Mouse (Mus musculus): ENCODE measurements around the gene Afap1l2. TPM values are rescaled to one million over a fixed set of nuclear protein-coding genes. Genes with fewer than 3 reads are reported as not detected.
A peak's percentile ranks its signal among the peaks of the same experiment; 100 is the strongest.

Afap1l2 gene
- total and polyA plus RNA-seq, 2 experiments from 2014 or later: 8.1 to 15.3 TPM

DNA sequence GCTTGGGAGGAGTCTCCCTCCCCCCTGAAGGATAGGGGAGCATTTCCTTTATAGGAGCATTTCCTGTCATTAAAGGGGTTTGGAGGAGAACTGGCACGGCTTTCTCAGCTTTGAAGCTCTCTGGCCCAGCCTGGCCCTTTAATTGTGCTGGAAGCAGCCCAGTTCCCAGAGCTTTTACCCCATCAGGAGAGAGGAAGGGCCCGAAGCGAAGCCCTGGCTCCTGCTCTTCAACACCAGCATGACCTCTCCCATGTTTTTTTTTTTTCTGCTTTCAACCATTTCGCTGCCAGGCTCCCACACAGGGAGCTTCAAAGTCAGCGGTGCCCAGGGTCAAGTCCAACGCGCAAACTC lies 4.6 kb downstream of the Afap1l2 start:
- peak overlapping the region; percentile 15; the same call in 1 of the 2 replicates for H3K4me2 ChIP-seq (ENCODE audit: low read depth, low read length, poor library complexity, severe bottlenecking)
- H3K4me1 ChIP-seq (ENCODE audit: insufficient read depth, low read length): peaks cover 5% of the 10 kb centered on the region; the same call in 1 of the 2 replicates
- H3K9ac ChIP-seq (replicated peaks; ENCODE audit: low read length, poor library complexity, severe bottlenecking): no peak overlapping the region
- no peak for TF ChIP-seq CTCF (IDR thresholded peaks at IDR 0.05)
- DNase-seq (ENCODE audit: low spot score): peak; percentile 80
- WGBS: 40% methylated on average over 7 of the region's 7 CpGs
- H3K27ac ChIP-seq (ENCODE audit: low read depth, low read length): 0 out of 2 replicates have a peak overlapping the region, but pooled peaks have one; percentile 43
- peaks cover 11% of the 10 kb centered on the region; the same call in 1 of the 2 replicates for H3K27me3 ChIP-seq (ENCODE audit: insufficient read depth, low read length)
- H3K4me3 ChIP-seq (ENCODE audit: low read depth, low read length): no peak overlapping the region
- ATAC-seq (ENCODE audit: low FRiP score): no peak
- H3K36me3 ChIP-seq (ENCODE audit: insufficient read depth, low read length): no peaks in the 10 kb centered on the region
- H3K9me3 ChIP-seq (ENCODE audit: low read length): no peaks in the 10 kb centered on the region

DNA sequence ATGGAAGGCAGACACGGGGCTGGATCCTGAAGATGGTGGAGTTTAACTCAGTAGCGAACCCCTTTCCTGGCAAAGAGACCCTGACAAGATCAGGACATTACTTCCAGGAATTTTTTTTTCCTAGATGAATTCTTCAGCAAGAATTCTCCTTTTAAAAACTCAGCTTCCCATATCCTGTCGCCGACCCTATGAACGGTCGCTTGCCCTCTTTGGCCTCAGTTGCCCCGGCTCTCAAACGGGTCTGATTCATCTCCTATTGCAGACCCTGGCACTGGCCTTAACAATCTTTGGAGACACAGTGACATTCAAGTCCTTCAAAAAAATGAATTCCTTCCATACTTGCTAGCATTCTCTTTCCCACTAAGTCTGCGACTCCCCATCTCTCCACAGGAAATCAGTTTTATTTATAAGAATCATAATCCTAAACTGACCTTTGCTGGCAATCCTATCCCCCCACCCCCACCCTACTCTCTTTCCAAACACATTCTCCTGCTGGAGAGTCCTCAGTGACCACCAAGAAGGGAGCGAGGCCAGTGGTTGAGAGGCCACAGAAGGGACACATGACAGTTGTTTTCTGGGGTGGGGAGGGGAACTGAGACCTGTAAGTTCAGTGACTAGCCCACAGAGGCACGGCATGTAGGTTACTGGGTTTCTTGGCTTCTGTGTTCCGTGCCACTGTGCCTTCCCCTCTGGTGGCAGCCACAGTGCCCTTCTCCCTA lies 5.1 kb downstream of the Afap1l2 start:
- H3K4me2 ChIP-seq (ENCODE audit: low read depth, low read length, poor library complexity, severe bottlenecking): peak overlapping the region; percentile 15; the same call in 1 of the 2 replicates
- H3K4me3 ChIP-seq (ENCODE audit: low read depth, low read length): no peak overlapping the region
- H3K27ac ChIP-seq (ENCODE audit: low read depth, low read length): no peak overlapping the region
- ATAC-seq (ENCODE audit: low FRiP score) (no peak), DNase-seq (ENCODE audit: low spot score) (no peak)
- no peak for TF ChIP-seq CTCF (IDR thresholded peaks at IDR 0.05)
- H3K9me3 ChIP-seq (ENCODE audit: low read length): no peaks in the 10 kb centered on the region
- H3K9ac ChIP-seq (replicated peaks; ENCODE audit: low read length, poor library complexity, severe bottlenecking): no peak overlapping the region
- peaks cover 5% of the 10 kb centered on the region; the same call in 1 of the 2 replicates for H3K4me1 ChIP-seq (ENCODE audit: insufficient read depth, low read length)
- 80% methylated on average over 12 of the region's 12 CpGs for WGBS
- H3K36me3 ChIP-seq (ENCODE audit: insufficient read depth, low read length): no peaks in the 10 kb centered on the region
- peaks cover 8% of the 10 kb centered on the region; the same call in 1 of the 2 replicates for H3K27me3 ChIP-seq (ENCODE audit: insufficient read depth, low read length)

DNA sequence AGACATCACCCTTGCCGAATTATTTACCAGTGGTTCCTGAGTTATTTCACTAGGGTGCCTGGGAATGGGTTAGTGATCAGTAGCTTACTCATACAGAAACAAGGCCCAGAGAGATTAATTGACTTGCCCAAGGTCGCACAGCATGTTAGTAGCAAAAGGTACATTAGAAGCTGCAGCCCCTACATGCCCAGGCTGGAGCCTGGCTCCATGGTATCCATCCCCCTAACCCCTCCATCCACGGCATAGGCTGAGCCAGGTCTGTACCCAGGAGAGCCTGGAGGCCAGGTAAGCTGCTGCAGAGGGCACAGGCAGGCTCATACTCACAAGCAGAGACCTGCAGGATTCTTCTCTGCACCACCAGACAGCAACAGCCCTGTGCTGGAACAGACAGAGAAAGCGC lies 6.1 kb downstream of the Afap1l2 start:
- no peak for TF ChIP-seq CTCF (IDR thresholded peaks at IDR 0.05)
- Histone ChIP-seq H3K27ac (ENCODE audit: low read depth, low read length) (no peak overlapping the region), H3K4me3 (ENCODE audit: low read depth, low read length) (no peak overlapping the region), H3K4me1 (ENCODE audit: insufficient read depth, low read length) (peaks cover 5% of the 10 kb centered on the region; the same call in 1 of the 2 replicates), H3K27me3 (ENCODE audit: insufficient read depth, low read length) (no peaks in the 10 kb centered on the region), H3K9ac (replicated peaks; ENCODE audit: low read length, poor library complexity, severe bottlenecking) (no peak overlapping the region), H3K9me3 (ENCODE audit: low read length) (no peaks in the 10 kb centered on the region), H3K36me3 (ENCODE audit: insufficient read depth, low read length) (no peaks in the 10 kb centered on the region), H3K4me2 (ENCODE audit: low read depth, low read length, poor library complexity, severe bottlenecking) (no peak overlapping the region)
- 91% methylated on average over 4 of the region's 4 CpGs for WGBS
- ATAC-seq (ENCODE audit: low FRiP score): no peak
- DNase-seq (ENCODE audit: low spot score): no peak

DNA sequence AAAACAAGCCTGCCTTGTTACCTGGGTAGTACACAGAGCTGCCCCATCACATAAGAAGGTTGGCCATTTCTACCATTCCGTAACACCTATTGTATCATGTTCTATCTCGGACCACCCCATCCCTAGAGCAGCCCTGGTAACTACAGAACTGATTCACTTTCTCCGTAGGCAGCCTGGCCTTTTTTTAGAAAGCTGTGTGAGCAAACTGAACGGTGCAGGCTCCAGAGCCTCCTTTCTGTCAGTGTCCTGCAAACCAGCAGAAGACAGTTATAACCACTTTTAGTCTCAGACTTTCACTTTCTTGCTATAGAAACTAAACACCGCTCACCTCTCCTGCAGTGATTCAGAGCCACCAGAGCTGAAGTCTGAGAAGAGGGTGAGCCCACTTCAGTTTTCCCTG lies 7.4 kb downstream of the Afap1l2 start:
- no peaks in the 10 kb centered on the region for H3K9me3 ChIP-seq (ENCODE audit: low read length)
- 87% methylated on average over 5 of the region's 5 CpGs for WGBS
- H3K27ac ChIP-seq (ENCODE audit: low read depth, low read length): no peak overlapping the region
- no peaks in the 10 kb centered on the region for H3K27me3 ChIP-seq (ENCODE audit: insufficient read depth, low read length)
- H3K9ac ChIP-seq (replicated peaks; ENCODE audit: low read length, poor library complexity, severe bottlenecking): no peak overlapping the region
- no peak for DNase-seq (ENCODE audit: low spot score)
- H3K36me3 ChIP-seq (ENCODE audit: insufficient read depth, low read length): no peaks in the 10 kb centered on the region
- no peak overlapping the region for H3K4me3 ChIP-seq (ENCODE audit: low read depth, low read length)
- no peak for TF ChIP-seq CTCF (IDR thresholded peaks at IDR 0.05)
- ATAC-seq (ENCODE audit: low FRiP score): no peak
- no peak overlapping the region for H3K4me2 ChIP-seq (ENCODE audit: low read depth, low read length, poor library complexity, severe bottlenecking)
- peaks cover 5% of the 10 kb centered on the region; the same call in 1 of the 2 replicates for H3K4me1 ChIP-seq (ENCODE audit: insufficient read depth, low read length)

DNA sequence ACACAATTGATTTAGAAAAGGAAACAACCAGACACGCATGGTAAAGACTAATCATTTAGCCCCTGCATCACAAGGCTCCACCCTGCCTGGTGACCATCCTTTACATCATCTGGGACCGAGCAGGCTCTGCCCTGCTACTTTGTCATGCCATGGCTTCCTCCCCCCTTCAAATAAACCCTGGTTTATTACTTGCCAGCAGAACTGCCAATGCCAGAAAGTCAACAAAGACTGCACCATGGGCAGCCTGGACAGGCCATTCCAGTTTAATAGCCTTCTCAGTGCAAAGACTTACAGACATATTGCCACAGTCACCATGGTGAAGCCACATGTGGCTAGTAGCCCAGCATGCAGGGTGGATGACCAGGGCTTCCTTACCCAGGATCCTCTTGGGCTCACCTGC lies 8.2 kb downstream of the Afap1l2 start:
- no peak for TF ChIP-seq CTCF (IDR thresholded peaks at IDR 0.05)
- H3K4me1 ChIP-seq (ENCODE audit: insufficient read depth, low read length): peaks cover 5% of the 10 kb centered on the region; the same call in 1 of the 2 replicates
- H3K27ac ChIP-seq (ENCODE audit: low read depth, low read length): no peak overlapping the region
- ATAC-seq (ENCODE audit: low FRiP score) (peak; percentile 26; the same call in 1 of the 2 replicates), DNase-seq (ENCODE audit: low spot score) (peak; percentile 79)
- H3K9ac ChIP-seq (replicated peaks; ENCODE audit: low read length, poor library complexity, severe bottlenecking): no peak overlapping the region
- H3K27me3 ChIP-seq (ENCODE audit: insufficient read depth, low read length): no peaks in the 10 kb centered on the region
- H3K4me3 ChIP-seq (ENCODE audit: low read depth, low read length): no peak overlapping the region
- 67% methylated on average over 2 of the region's 2 CpGs for WGBS
- H3K4me2 ChIP-seq (ENCODE audit: low read depth, low read length, poor library complexity, severe bottlenecking): no peak overlapping the region
- H3K36me3 ChIP-seq (ENCODE audit: insufficient read depth, low read length): no peaks in the 10 kb centered on the region
- H3K9me3 ChIP-seq (ENCODE audit: low read length): no peaks in the 10 kb centered on the region

DNA sequence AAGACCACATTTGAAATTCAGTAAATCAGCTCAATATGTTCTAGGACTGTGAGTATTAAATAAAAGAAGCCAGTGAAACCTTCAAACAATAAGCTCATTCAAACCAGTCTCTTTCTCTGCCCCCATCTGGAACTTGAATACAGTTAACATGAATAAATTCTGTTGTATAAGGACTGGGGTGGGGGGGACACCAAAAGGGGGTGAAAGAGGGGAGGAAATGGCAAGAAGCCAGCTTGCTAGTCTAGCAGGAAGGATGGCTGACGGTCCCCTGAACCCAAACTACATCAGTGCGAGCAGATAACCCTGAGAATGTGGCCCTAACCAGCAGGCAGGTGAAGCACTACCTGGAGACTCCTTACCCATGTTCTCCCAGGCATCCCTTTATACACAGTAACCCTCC lies 9.1 kb downstream of the Afap1l2 start:
- no peaks in the 10 kb centered on the region for H3K9me3 ChIP-seq (ENCODE audit: low read length)
- DNase-seq (ENCODE audit: low spot score): peak; percentile 75
- no peak overlapping the region for H3K4me3 ChIP-seq (ENCODE audit: low read depth, low read length)
- no peak overlapping the region for H3K9ac ChIP-seq (replicated peaks; ENCODE audit: low read length, poor library complexity, severe bottlenecking)
- peaks cover 5% of the 10 kb centered on the region; the same call in 1 of the 2 replicates for H3K4me1 ChIP-seq (ENCODE audit: insufficient read depth, low read length)
- no peaks in the 10 kb centered on the region for H3K27me3 ChIP-seq (ENCODE audit: insufficient read depth, low read length)
- 75% methylated on average over 2 of the region's 2 CpGs for WGBS
- no peak for ATAC-seq (ENCODE audit: low FRiP score)
- TF ChIP-seq CTCF (IDR thresholded peaks at IDR 0.05): no peak
- H3K36me3 ChIP-seq (ENCODE audit: insufficient read depth, low read length): no peaks in the 10 kb centered on the region
- no peak overlapping the region for H3K4me2 ChIP-seq (ENCODE audit: low read depth, low read length, poor library complexity, severe bottlenecking)
- peak overlapping the region; percentile 39 for H3K27ac ChIP-seq (ENCODE audit: low read depth, low read length)

Data from midbrain, postnatal 0 days (tissue).